Mouse (Mus musculus) small intestine, adult 2 months (tissue): ENCODE data around the gene Omp.

Experiments
- CTCF ChIP-seq: fragments of 200-500 bp; IDR thresholded peaks from 2 replicates; pipeline ENCODE4 v1.5.1; 2012; ENCODE audit warnings: low read depth, mild to moderate bottlenecking, control low read depth, inconsistent platforms, low read length, moderate library complexity, mixed read lengths; ENCODE audit not compliant: insufficient replicate concordance, insufficient read length; ENCODE audit errors: extremely low read depth
- POLR2A ChIP-seq: fragments of 200-500 bp; IDR thresholded peaks from 2 replicates; pipeline ENCODE4 v1.6.1; 2012; ENCODE audit warnings: low read depth, mild to moderate bottlenecking, control low read depth, inconsistent platforms, low read length, moderate library complexity

DNA sequence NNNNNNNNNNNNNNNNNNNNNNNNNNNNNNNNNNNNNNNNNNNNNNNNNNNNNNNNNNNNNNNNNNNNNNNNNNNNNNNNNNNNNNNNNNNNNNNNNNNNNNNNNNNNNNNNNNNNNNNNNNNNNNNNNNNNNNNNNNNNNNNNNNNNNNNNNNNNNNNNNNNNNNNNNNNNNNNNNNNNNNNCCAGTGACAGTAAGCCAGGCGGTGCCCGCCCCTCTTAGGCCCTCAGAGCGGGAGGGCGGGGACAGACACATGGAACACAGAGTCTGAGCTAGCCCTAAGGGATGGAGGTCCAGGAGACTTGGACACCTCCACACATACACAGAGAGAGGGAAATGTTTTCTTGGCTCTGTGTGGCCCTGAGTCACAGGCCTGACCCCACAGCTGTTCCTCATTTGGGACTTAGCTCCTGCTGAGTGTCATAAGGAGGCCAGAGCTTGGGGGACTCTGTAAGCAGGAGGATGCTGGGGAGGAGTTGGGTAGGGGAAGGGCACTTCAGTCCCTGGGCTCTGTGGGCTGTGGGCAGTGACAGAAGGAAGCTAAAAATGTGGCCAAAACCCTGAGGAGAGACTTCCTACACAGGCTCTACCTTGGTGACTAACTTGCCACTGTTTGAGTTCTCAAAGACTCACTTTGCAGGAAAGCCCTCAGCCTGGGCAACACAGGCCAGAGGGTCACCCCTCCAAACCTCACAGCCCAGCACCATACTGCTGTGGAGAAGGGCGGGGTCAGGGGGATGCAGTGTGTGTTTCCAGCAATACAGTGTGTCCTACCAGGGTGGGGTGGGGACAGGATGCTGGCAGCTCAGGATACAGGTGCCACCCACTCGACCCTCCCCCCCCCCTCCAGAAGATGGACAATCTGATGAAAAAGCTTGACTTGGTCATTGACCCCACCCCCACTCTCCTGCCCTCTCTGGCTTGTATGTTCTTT, 26.1 kb upstream of the Omp start:
- no peak for TF ChIP-seq POLR2A
- no peak for TF ChIP-seq CTCF
